ENCODE assay signal across 8 mouse cellular contexts in genomic region chr1:34851562-34851961, GRCm38 (mm10). TPM values are rescaled to one million over a fixed set of nuclear protein-coding genes. Genes with fewer than 3 reads are reported as not detected.
DNase-seq lines count a peak whose midpoint lies in the region; ATAC-seq lines count a peak whose summit lies in the region.

No protein-coding gene starts in this region.

- H3K27me3 ChIP-seq in lung, embryonic 16.5 days (ENCODE audit: control insufficient read depth, insufficient read depth, low read depth, low read length): no peaks in the 10 kb centered on the region

- intact Hi-C loops in left cerebral cortex, postnatal 14 days (cut with DNase I): no loop called here
- intact Hi-C loops in left cerebral cortex, postnatal 10 days (cut with DNase I): no loop called here

- ATAC-seq in activated CD4-positive, CD25-positive, alpha-beta regulatory T cell, adult 4 months: peak; percentile 57
- peak; percentile 64 for ATAC-seq in inflammation-experienced regulatory T-cells, adult 6 months
- 0 out of 2 replicates have a peak, but pooled peaks have one; percentile 26 for ATAC-seq in lung, embryonic 16.5 days (ENCODE audit: low read depth)

- H3K4me2 ChIP-seq in lung, embryonic 16.5 days (ENCODE audit: low read depth, low read length): 0 out of 2 replicates have a peak overlapping the region, but pooled peaks have one; percentile 22

- no peak overlapping the region; the same call in 1 of the 2 replicates for H3K27ac ChIP-seq in lung, embryonic 16.5 days (ENCODE audit: low read length)

- no peak overlapping the region; the same call in 1 of the 2 replicates for H3K4me3 ChIP-seq in lung, embryonic 16.5 days (ENCODE audit: low read length)

- DNase-seq in left cerebral cortex, postnatal 14 days (ENCODE audit: low spot score in 2 of 2): peak; percentile 34 to 60
- no peak for DNase-seq in left cerebral cortex, postnatal 10 days (ENCODE audit: extremely low spot score in 1 of 2, low spot score in 2 of 2)
- peak; percentile 48 for DNase-seq in thymus, postnatal 0 days (ENCODE audit: low spot score)
- DNase-seq in cerebellum, adult 11 months: no peak
- DNase-seq in cerebellum, postnatal 14 days: no peak

- 47% methylated on average over 6 of the region's 6 CpGs for WGBS in lung, embryonic 16.5 days

- peak overlapping the region; percentile 6; the same call in 1 of the 2 replicates for H3K9ac ChIP-seq in lung, embryonic 16.5 days (ENCODE audit: low read length)

- no peaks in the 10 kb centered on the region for H3K9me3 ChIP-seq in lung, embryonic 16.5 days (ENCODE audit: control insufficient read depth, low read length)

- no peaks in the 10 kb centered on the region for H3K36me3 ChIP-seq in lung, embryonic 16.5 days (ENCODE audit: control insufficient read depth, insufficient read depth, low read length)

- peaks cover 9% of the 10 kb centered on the region; the same call in 1 of the 2 replicates for H3K4me1 ChIP-seq in lung, embryonic 16.5 days (replicated peaks; ENCODE audit: control insufficient read depth, insufficient read depth, low read length)

RNA-seq across cellular contexts. Expression of gene Plekhb2, which starts 1.8 kb away (rescaled TPM):
- 100 to 1,000 TPM; 202 to 226 TPM for total RNA-seq in left cerebral cortex, postnatal 14 days (2021)
- 100 to 1,000 TPM; 224 to 237 TPM for total RNA-seq in left cerebral cortex, postnatal 10 days (2021)
- 100 to 1,000 TPM; 120 to 128 TPM for polyA plus RNA-seq in activated CD4-positive, CD25-positive, alpha-beta regulatory T cell, adult 4 months (2017; shearing (Covaris generic))
- polyA plus RNA-seq in inflammation-experienced regulatory T-cells, adult 6 months (2017; shearing (Covaris generic)): 100 to 1,000 TPM; 107 to 209 (median 120) TPM
- 35.7 and 39.4 TPM in 2 replicates for polyA plus RNA-seq in lung, embryonic 16.5 days (2015; fragmentation: Nextera tagmentation; extraction: Ambion mirVana)
- 40.8 and 41.6 TPM in 2 replicates for polyA plus RNA-seq in thymus, postnatal 0 days (2015; fragmentation: Nextera tagmentation; extraction: Ambion mirVana)

RNA-seq across cellular contexts. Expression of gene Fam168b, which starts 8.7 kb away (rescaled TPM):
- total RNA-seq in left cerebral cortex, postnatal 14 days (2021): 100 to 1,000 TPM; 234 to 251 TPM
- total RNA-seq in left cerebral cortex, postnatal 10 days (2021): 100 to 1,000 TPM; 227 to 237 TPM
- polyA plus RNA-seq in activated CD4-positive, CD25-positive, alpha-beta regulatory T cell, adult 4 months (2017; shearing (Covaris generic)): 10 to 100 TPM; 18.6 to 20.8 TPM
- 10 to 100 TPM; 15.0 to 27.8 (median 19.4) TPM for polyA plus RNA-seq in inflammation-experienced regulatory T-cells, adult 6 months (2017; shearing (Covaris generic))
- polyA plus RNA-seq in lung, embryonic 16.5 days (2015; fragmentation: Nextera tagmentation; extraction: Ambion mirVana): 56.0 and 57.1 TPM in 2 replicates
- polyA plus RNA-seq in thymus, postnatal 0 days (2015; fragmentation: Nextera tagmentation; extraction: Ambion mirVana): 52.4 and 55.2 TPM in 2 replicates

Comparison
In these comparisons a context has a peak if more than half of its experiments do, and no peak if none do; other contexts are left out.
1. DNase-seq: peak in left cerebral cortex, postnatal 14 days (2 of 2) and thymus, postnatal 0 days (single experiment); none in left cerebral cortex, postnatal 10 days (0 of 2), cerebellum, adult 11 months (single experiment) and cerebellum, postnatal 14 days (0 of 2).
2. Peak in every context shown above with its lines, with median percentiles within 50 percentile points of each other: ATAC-seq.